Mouse (Mus musculus) C2C12 (cell line): Measurements from ENCODE around the gene Snx27.

Source experiments
- CEBPB ChIP-seq: IDR thresholded peaks from one replicate; pipeline ENCODE4 v1.6.1; 2011; ENCODE audit warnings: low read depth, mild to moderate bottlenecking, control low read depth, moderate library complexity
- CTCF ChIP-seq: IDR thresholded peaks from one replicate; pipeline ENCODE4 v1.5.1; 2011; ENCODE audit not compliant: control insufficient read depth, insufficient read depth, insufficient read length
- FOSL1 ChIP-seq: IDR thresholded peaks from one replicate; pipeline ENCODE4 v1.8.0; 2011; ENCODE audit warnings: mild to moderate bottlenecking, low read length; ENCODE audit not compliant: poor library complexity, insufficient read depth, severe bottlenecking
- MAX ChIP-seq: IDR thresholded peaks from one replicate; pipeline ENCODE4 v1.6.1; 2011; ENCODE audit warnings: mild to moderate bottlenecking, control low read depth
- MYOD1 ChIP-seq: IDR thresholded peaks from one replicate; pipeline ENCODE4 v1.6.1; 2011; ENCODE audit warnings: low read depth; ENCODE audit not compliant: control insufficient read depth, insufficient read length
- MYOG ChIP-seq: IDR thresholded peaks from one replicate; pipeline ENCODE4 v1.6.1; 2011; ENCODE audit not compliant: control insufficient read depth, insufficient read length; ENCODE audit errors: extremely low read depth
- USF1 ChIP-seq: IDR thresholded peaks from one replicate; pipeline ENCODE4 v1.6.1; 2011; ENCODE audit warnings: low read depth, mild to moderate bottlenecking, control low read depth, moderate library complexity

DNA sequence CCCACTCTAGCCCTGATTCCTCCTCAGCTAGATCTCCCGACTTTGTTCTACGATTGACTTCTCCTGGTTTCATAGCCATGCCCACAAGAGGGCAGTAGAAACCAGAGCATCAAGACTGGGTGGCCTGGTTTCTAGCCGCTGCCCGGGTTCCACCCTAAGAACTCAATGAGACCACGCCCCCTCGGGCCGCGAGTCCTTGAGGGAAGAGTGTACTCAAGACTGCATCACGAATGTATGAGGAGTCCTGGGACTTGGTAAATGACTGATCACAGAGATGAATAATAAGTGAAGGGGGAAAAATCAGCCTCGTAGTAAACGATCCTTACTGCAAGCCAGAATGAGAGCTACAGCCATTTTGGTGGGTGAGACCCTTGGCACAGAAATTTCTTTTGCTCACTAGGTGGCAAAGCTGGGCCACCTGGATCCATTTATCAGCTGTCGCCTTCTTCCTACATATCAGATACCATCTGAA, 126.0 kb downstream of the Snx27 start:
- TF ChIP-seq CTCF, result peak; percentile 30
- TF ChIP-seq FOSL1, result no peak
- TF ChIP-seq MAX, result no peak
- no peak for TF ChIP-seq MYOD1
- no peak for TF ChIP-seq USF1
- no peak for TF ChIP-seq CEBPB
- TF ChIP-seq MYOG, result no peak
